Mouse (Mus musculus): ENCODE data around the gene Nxpe3.

- TF ChIP-seq POLR2A (IDR thresholded peaks at IDR 0.05; ENCODE audit: low read depth, low read length) = no peak
- no peak for TF ChIP-seq CTCF (conservative IDR thresholded peaks at IDR 0.05; ENCODE audit: insufficient read depth, insufficient read length, low read depth, low read length)
These were observed 90.3 kb downstream of the Nxpe3 start for GRCm38 (mm10) chr16:55804799-55805198.
